Mouse (Mus musculus) thymus, adult 18-20 months (tissue): ENCODE results near the gene Tdgf1.
A peak's percentile ranks its signal among the peaks of the same experiment; 100 is the strongest.

Experiments used
- DNase-seq, 2 experiments: peaks; one replicate each; pipeline ENCODE4 v3.0.0; 2022; ENCODE audit warnings: mixed read lengths in 2 of 2

The Tdgf1 gene

GRCm38 (mm10) chr9:110945926-110946325 is at the start of gene Tdgf1:
Tdgf1 (minus strand) TSS chr9:110946158.
- DNase-seq, result no peak

GRCm38 (mm10) chr9:110994716-110995172 is 48.8 kb upstream of the Tdgf1 start:
- DNase-seq, result peak; percentile 71 to 82

GRCm38 (mm10) chr9:110993281-110993709 is 47.3 kb upstream of the Tdgf1 start:
- DNase-seq, result no peak

- no peak for DNase-seq
These were observed 44.2 kb upstream of the Tdgf1 start, which contains the start of gene Rtp3 for GRCm38 (mm10) chr9:110990204-110990603. Rtp3 (minus strand) TSS chr9:110990583.

- no peak for DNase-seq
These were observed 43.6 kb upstream of the Tdgf1 start for GRCm38 (mm10) chr9:110989543-110989942.

GRCm38 (mm10) chr9:110989141-110989540 is 43.2 kb upstream of the Tdgf1 start:
- no peak for DNase-seq

- DNase-seq, result no peak
These were observed 42.1 kb upstream of the Tdgf1 start for GRCm38 (mm10) chr9:110988078-110988477.

- DNase-seq, result no peak
These were observed 41.4 kb upstream of the Tdgf1 start for GRCm38 (mm10) chr9:110987331-110987730.

GRCm38 (mm10) chr9:110985951-110986350 is 40.0 kb upstream of the Tdgf1 start:
- no peak for DNase-seq

GRCm38 (mm10) chr9:110985541-110985940 is 39.6 kb upstream of the Tdgf1 start:
- no peak for DNase-seq

GRCm38 (mm10) chr9:110984096-110984495 is 38.1 kb upstream of the Tdgf1 start:
- DNase-seq, result no peak

GRCm38 (mm10) chr9:110982351-110982750 is 36.4 kb upstream of the Tdgf1 start:
- DNase-seq, result no peak

GRCm38 (mm10) chr9:110979411-110979810 is 33.5 kb upstream of the Tdgf1 start:
- DNase-seq, result no peak

GRCm38 (mm10) chr9:110965910-110966231 is 19.9 kb upstream of the Tdgf1 start:
- DNase-seq, result no peak

GRCm38 (mm10) chr9:110965062-110965909 is 19.3 kb upstream of the Tdgf1 start:
- no peak for DNase-seq

GRCm38 (mm10) chr9:110963566-110964115 is 17.7 kb upstream of the Tdgf1 start:
- DNase-seq, result no peak

- no peak for DNase-seq
These were observed 15.4 kb upstream of the Tdgf1 start for GRCm38 (mm10) chr9:110961386-110961785.

GRCm38 (mm10) chr9:110960230-110961149 is 14.5 kb upstream of the Tdgf1 start:
- no peak for DNase-seq

GRCm38 (mm10) chr9:110959669-110960068 is 13.7 kb upstream of the Tdgf1 start:
- DNase-seq, result no peak

- DNase-seq, result no peak
These were observed 10.0 kb upstream of the Tdgf1 start for GRCm38 (mm10) chr9:110955962-110956361.

- no peak for DNase-seq
These were observed 8.9 kb upstream of the Tdgf1 start for GRCm38 (mm10) chr9:110954681-110955445.
